Mouse (Mus musculus): ENCODE data around the gene Hapln1.

Hapln1 gene

DNA sequence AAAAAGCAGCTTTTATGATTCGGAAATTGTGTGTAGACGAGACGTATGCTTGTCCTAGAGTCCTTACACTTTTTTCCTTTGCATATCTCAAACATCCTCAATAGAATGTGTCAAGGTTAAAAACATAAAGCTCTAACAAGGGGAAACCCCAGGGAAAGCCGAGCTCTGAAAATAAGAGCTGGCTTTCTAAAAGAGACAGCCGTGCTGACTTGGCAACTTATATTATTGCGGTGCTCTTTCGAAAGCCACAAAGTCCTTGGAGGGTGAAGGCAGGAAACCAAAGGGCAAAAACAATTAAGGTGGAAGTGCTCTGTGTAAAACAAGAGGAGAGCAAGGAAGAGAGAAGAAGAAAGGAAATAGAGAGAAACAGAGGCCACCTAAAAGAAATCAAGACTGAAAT, 60.9 kb downstream of the Hapln1 start:
- DNase-seq (ENCODE audit: low spot score in 2 of 2): no peak

DNA sequence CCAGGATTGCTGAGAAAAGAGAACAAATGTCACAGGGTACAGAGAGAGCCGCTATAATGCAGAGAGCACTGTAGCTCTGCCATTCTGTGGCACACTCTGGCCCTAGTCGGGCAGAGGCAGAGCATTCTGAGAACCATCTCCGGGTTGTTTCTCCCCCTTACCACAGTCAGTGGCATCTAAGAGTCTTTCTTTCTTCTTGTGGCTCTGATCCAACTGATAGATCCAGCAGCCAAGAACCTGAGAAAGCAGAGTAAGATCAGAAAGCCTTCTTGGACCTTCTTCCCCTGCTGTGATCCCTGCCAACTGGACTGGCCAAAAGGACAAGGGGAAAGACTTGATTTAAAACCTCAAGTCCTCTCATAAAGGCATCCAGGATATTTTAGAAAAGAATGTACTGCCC, 63.7 kb downstream of the Hapln1 start:
- no peak for DNase-seq (ENCODE audit: low spot score in 2 of 2)

DNA sequence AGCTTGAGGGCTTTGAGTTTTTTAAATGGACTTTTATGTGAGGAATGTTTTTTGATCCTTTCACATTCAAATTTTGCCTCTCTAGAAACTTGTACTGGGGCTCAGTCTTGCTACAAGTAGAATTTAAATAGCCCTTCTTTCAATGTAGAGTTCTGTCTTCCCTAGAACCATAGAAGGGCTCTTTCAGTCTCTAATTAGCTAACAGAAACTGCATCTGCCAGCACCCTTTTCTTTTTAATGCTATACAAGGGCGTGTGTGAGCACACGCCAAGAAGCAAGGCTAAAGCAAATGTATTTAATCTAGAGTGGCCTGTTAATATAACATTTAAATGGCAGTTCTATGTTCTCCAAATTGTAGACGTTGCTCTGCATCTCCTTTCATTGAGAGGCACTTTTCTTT, 67.8 kb downstream of the Hapln1 start:
- no peak for DNase-seq (ENCODE audit: low spot score in 2 of 2)

DNA sequence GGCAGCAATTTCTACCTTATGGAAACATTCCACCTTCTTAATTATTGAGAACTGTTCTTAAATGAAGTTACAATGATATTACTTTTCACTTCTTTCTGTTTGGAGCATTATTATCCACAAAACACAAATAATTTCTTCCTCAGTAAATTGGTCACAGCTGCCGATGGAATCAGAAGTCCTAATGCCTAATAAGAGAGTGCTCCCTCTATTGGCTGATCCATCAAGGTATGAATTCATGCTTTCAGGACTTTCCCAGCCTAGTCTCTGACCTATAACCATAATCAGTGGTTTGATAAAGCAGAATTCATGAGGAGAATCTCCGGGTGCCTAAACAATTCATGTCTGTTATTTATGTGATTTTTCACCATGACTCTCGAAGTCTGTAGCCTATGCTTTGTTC, 79.5 kb downstream of the Hapln1 start:
- DNase-seq (ENCODE audit: low spot score in 2 of 2): no peak

DNA sequence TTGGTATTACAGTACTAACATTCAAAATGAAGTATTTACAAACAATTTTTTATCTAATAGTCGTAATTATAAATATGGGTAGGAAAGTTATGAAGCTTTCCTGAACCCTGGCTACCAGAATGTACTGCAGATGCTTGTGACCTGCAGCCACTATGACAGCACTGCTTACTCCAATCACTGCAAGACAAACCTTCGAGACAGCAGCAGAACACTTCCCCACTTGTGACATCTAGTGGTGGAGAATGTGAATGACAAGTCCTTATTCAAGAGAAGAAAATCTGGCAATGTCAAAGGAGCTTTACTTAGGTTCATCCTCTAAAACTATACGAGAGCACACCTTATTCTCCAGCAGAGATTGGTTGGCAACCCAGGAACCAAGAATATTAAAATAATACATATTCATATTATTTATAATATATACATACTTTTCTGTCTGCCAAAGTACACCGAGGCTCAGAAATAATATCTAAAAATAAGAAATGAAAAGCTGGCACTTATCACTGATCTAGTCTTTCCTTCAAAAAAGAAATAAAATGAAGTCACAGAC, 94.6 kb downstream of the Hapln1 start:
- DNase-seq (ENCODE audit: low spot score in 2 of 2): peak in 1 of 2 experiments; percentile 9

DNA sequence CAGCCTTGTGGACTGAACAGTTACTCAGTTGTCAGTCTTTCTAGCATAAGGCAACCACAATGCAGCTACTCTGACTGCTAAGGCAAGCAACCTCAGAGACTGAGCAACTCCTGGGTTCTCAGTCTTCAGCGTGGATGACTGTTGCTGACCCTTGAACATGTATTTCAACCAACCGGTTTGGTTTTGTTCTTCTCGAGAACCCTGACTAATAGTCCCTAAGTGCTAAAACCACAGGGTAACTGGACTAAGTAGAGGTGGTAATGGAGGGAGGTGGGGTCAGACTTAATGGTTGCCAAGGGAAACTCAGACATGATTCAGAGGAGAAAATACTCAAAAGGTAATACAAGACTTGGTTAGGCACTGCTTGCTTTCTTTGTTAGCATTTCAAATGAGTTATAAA, 97.4 kb downstream of the Hapln1 start:
- DNase-seq (ENCODE audit: low spot score in 2 of 2): no peak

DNA sequence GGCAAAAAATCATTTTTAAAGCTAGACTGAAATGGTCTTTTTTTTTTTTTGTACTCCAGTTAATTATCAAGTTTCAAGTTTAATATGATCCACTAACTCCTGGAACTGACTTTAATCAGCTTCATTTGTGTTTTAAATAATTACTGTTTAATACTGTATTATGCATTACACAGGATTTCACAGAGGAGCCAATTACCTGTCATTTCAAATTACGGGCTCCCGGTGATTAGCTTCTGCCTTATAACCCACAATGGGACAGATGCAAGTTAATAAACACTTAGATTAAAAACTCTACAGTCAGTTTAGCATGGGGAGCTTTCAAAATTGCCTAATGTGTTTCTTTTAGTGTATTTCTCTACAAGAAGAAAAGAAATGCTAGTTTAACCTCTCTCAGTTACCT, 106.0 kb downstream of the Hapln1 start:
- no peak for DNase-seq (ENCODE audit: low spot score in 2 of 2)

DNA sequence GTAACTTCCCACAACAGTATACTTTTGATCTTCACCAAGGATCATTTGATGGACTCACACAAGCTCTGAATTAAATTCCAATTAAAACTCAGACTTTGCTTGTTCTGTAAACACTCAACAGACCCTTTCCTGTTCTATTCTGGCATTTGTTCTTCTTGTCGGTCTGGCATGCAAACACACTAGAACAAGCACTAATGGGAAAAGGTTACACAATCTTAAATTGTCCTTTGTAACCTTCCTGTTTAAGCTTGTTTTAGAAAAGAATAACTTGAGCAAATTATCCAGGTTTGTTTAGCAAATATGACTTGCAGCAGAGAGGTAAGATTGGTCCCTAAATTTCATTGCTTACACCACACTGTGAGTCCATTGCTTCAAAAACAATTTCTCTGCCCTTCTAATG, 113.2 kb downstream of the Hapln1 start:
- DNase-seq (ENCODE audit: low spot score in 2 of 2): no peak

DNA sequence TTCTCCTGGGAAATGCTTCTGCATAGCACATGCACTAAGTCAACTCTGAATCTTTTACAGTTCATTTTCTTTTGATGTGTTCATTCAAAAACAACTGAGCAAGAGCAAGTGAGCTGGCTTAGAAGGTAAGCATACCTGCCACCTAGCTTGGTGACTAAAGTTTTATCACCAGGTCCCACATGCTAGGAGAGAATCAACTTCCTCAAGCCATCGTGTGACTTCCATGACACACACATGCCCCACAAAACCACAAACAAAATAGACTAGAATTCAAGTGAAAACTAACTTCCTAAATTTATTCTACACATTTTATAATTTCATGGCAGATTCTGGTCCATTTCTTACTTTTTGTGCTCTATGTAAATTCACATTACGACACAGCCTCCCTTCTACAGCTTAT, 113.7 kb downstream of the Hapln1 start:
- DNase-seq (ENCODE audit: low spot score in 2 of 2): no peak

DNA sequence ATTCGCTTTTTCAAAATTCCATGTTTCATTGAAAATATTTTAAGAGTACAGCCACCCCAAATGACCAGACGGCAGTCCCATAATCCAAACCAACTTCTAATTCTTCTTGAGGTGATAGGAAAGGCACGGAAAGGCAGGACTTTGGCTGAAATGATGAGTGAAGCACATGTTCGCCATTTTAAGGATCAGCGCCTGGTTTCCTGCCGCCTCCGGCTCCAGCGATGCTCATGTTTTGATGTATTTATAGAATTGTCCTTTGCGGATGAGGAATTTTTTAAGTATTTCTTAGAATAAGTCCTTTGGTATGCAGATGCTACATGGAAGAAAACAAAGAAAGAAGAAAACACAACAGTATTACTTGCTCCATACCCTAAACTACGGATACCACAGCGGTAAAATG, 117.5 kb downstream of the Hapln1 start:
- no peak for DNase-seq (ENCODE audit: low spot score in 2 of 2)
